Mouse (Mus musculus) stomach, embryonic 15.5 days (tissue): ENCODE measurements around the gene Rhox1. TPM values are rescaled to one million over a fixed set of nuclear protein-coding genes. Genes with fewer than 3 reads are reported as not detected.

Experiments
- polyA plus RNA-seq: library from polyadenylated mRNA; unstranded; fragments of >200 nt; fragmentation: Nextera tagmentation; extraction: Ambion mirVana; gene quantifications from 2 replicates; pipeline ENCODE4 v1.2.1, GENCODE M21; 2015

Gene Rhox1
- polyA plus RNA-seq, 1 experiment from 2014 or later: not detected

Other genes starting within 250 kb of the Rhox1 start
- 15.9 and 16.2 TPM in 2 replicates for gene Sept6, start 230.5 kb downstream of the Rhox1 start, polyA plus RNA-seq
- 0.10 and 0.17 TPM in 2 replicates for gene Sowahd, start 173.4 kb downstream of the Rhox1 start, polyA plus RNA-seq
- gene Rpl39, start 136.9 kb downstream of the Rhox1 start, polyA plus RNA-seq: 527 and 550 TPM in 2 replicates
- gene Upf3b, start 111.9 kb downstream of the Rhox1 start, polyA plus RNA-seq: 22.3 and 23.6 TPM in 2 replicates
- 14.1 and 14.6 TPM in 2 replicates for gene Nkap, start 95.5 kb downstream of the Rhox1 start, polyA plus RNA-seq
- gene Akap14, start 53.4 kb downstream of the Rhox1 start, polyA plus RNA-seq: 0.06 TPM in 1 of 2 replicates, not detected in the other
- gene Ndufa1, start 31.1 kb downstream of the Rhox1 start, polyA plus RNA-seq: 383 and 411 TPM in 2 replicates
- 10.2 TPM in 2 replicates for gene Rnf113a1, start 31.0 kb downstream of the Rhox1 start, polyA plus RNA-seq
- not detected in 2 replicates for gene Gm9, start 11.2 kb downstream of the Rhox1 start, polyA plus RNA-seq
- not detected in 2 replicates for gene Rhox2a, start 22.7 kb upstream of the Rhox1 start, polyA plus RNA-seq
- not detected in 2 replicates for gene Rhox3a, start 27.7 kb upstream of the Rhox1 start, polyA plus RNA-seq
- not detected in 2 replicates for gene Rhox4a, start 43.1 kb upstream of the Rhox1 start, polyA plus RNA-seq
- not detected in 2 replicates for gene Rhox3a2, start 157.8 kb upstream of the Rhox1 start, polyA plus RNA-seq
- 0.30 TPM in 1 of 2 replicates, not detected in the other for gene Rhox4a2, start 168.6 kb upstream of the Rhox1 start, polyA plus RNA-seq
- not detected in 2 replicates for gene Rhox2b, start 189.8 kb upstream of the Rhox1 start, polyA plus RNA-seq
- gene Rhox4b, start 210.2 kb upstream of the Rhox1 start, polyA plus RNA-seq: not detected in 2 replicates
- not detected in 2 replicates for gene Rhox2c, start 231.4 kb upstream of the Rhox1 start, polyA plus RNA-seq
- not detected in 2 replicates for gene Rhox3c, start 236.3 kb upstream of the Rhox1 start, polyA plus RNA-seq